Mouse (Mus musculus) heart, postnatal 0 days (tissue): ENCODE measurements around the gene Adh4.
A peak's percentile ranks its signal among the peaks of the same experiment; 100 is the strongest.

ENCODE experiments used
- CTCF ChIP-seq: IDR thresholded peaks from 2 replicates; pipeline ENCODE4 v1.5.1; 2016; ENCODE audit warnings: antibody characterized with exemption, control low read depth, low read depth
- EP300 ChIP-seq: IDR thresholded peaks from 2 replicates; pipeline ENCODE4 v1.6.1; 2016; ENCODE audit warnings: antibody characterized with exemption, low read depth

DNA sequence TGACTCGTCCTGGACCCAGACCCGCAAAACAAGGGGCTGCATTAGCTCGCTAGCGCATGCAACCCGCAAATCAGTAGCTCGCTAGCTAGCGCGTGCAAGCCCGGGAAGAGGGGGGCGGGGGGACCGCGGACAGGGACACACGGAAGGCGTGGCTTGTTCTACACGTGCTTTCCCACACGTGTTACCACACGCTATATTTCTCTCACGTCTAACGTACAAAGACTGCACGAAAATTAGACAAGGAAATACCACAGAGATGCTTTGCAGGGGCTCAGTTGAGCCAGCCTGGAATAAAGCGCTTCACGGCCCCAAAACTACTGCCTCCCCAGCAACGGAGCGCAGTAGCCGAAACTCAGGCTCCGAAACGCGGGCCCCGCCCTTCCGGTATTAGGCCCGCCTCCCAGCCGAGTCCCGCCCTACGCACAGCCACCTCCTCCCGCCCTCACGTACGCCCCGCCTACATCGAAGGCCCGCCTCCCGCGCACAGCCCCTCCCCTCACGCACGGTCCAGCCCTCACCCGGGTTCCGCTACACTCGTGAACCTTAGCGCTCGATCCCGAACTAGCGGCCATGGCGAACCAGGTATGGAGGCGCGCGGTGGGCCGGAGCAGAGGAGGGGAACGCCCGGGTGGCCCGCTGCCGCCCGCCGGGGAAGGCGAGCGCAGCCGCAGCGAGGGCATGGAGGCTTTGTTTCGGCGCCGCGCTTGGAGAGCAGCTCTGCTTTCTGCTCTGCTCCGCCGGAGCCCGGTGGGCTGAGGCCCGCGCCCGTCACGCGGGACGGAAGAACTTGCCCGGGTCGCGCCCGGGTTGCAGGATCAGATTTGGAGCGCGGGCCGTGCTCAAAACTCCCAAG, 27.6 kb downstream of the Adh4 start, which contains the start of gene Adh5:
- TF ChIP-seq CTCF (peak; percentile 14; the same call in 1 of the 2 replicates), EP300 (no peak; the same call in 1 of the 2 replicates)
